Mouse (Mus musculus): ENCODE results near the gene Ccr1. TPM values are rescaled to one million over a fixed set of nuclear protein-coding genes. Genes with fewer than 3 reads are reported as not detected.
A peak's percentile ranks its signal among the peaks of the same experiment; 100 is the strongest.

The Ccr1 gene
- polyA plus RNA-seq, 1 experiment from 2014 or later, result 1.0 TPM

DNA sequence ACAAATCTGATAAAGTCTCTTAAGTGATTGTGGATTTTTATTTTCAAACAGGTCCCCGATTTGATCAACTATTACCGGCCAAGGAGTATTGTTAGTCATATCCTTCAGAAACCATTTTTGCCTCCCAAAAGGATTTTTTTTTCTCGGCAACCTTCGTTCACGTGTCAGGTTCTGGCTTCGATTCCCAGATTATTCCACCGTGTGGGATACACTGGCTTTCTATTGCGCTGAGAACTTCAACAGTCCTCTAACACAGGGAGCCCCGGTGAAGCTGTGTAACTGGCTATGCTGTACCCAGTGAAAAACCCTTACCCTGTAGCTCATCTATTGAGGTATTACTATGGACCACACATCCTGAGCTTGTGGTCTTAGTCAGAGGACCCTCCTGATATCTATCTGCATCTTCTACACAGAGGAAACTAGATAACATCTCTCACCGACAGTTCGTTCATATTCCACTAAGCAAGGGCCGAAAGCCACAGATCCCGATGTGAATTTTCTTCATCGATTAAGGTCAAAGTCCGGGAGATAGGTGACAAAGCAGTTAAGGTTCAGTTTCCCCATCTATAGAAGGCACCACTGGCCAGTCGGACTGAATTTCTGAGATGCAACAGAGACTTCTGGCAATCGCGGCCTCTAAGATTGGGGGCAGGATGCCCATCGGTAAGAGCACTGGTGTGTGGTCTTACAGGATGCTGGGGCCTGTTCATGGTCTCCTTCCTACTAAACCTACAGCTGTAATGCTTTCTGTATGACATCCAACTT, 35.4 kb downstream of the Ccr1 start:
- no peak overlapping the region for H3K9ac ChIP-seq (ENCODE audit: low read length)
- H3K27me3 ChIP-seq (replicated peaks; ENCODE audit: control insufficient read depth, insufficient read depth, low read length), result no peaks in the 10 kb centered on the region
- no peaks in the 10 kb centered on the region for H3K36me3 ChIP-seq (ENCODE audit: control insufficient read depth, insufficient read depth, low read length)
- H3K27ac ChIP-seq (ENCODE audit: low read depth, low read length), result no peak overlapping the region
- no peaks in the 10 kb centered on the region for H3K4me1 ChIP-seq (ENCODE audit: control insufficient read depth, insufficient read depth, low read length)
- ATAC-seq (no peak), DNase-seq (ENCODE audit: low spot score) (no peak)
- H3K4me2 ChIP-seq (ENCODE audit: low read length), result no peak overlapping the region
- no peaks in the 10 kb centered on the region for H3K9me3 ChIP-seq (replicated peaks; ENCODE audit: control insufficient read depth, low read length)
- H3K4me3 ChIP-seq (ENCODE audit: low read depth, low read length), result no peak overlapping the region
- WGBS, result 90% methylated on average over 19 of the region's 19 CpGs

DNA sequence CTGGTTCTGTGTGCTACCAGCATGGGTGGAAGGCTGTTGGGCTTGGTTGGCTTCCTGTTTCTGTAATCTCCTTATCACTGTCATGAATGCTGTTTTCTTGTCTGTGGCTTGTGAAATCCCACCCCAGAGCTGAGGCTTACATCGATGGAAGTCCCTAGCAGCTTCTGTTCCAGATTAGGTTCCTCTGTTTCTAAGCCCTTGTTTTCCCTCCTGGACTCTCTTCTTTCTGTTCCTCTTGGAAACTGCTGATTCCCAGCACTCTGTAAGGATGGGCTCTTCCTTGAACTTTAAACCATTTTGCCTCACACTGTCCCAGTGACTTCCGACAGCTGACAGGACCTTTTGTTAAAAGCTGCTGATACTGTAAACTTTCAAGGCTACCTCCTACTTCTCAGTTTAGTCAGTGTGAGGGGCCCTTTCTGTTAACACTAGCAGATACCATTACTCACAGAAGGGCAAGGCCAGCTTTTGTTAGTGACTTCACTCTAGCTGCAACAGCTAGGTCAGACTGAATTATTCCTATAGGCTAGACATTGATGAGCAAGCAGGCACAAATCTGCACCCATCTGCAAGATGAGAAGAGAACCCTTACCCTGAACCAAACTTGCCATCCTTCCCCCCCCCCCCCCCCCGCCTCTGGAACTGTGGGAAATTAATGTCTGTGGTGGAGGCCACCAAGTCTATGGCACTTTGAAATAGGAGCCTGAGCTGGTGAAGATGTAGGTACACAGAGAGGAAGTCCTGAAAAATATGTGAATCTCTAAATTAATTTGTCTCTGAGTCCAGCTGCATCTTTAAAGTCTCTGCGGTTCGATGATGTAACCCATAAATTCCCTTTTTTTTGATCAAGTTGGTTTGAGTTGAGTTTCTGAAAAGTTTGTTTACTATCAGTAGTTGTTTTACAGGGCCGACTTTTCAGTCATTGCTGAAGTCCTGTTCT, 36.5 kb downstream of the Ccr1 start:
- H3K4me3 ChIP-seq (ENCODE audit: low read depth, low read length), result no peak overlapping the region
- no peaks in the 10 kb centered on the region for H3K27me3 ChIP-seq (replicated peaks; ENCODE audit: control insufficient read depth, insufficient read depth, low read length)
- WGBS, result 76% methylated on average over 6 of the region's 6 CpGs
- H3K4me2 ChIP-seq (ENCODE audit: low read length), result no peak overlapping the region
- DNase-seq (ENCODE audit: low spot score), result no peak
- ATAC-seq, result no peak
- H3K9me3 ChIP-seq (replicated peaks; ENCODE audit: control insufficient read depth, low read length), result no peaks in the 10 kb centered on the region
- no peaks in the 10 kb centered on the region for H3K36me3 ChIP-seq (ENCODE audit: control insufficient read depth, insufficient read depth, low read length)
- no peaks in the 10 kb centered on the region for H3K4me1 ChIP-seq (ENCODE audit: control insufficient read depth, insufficient read depth, low read length)
- H3K9ac ChIP-seq (ENCODE audit: low read length), result no peak overlapping the region
- no peak overlapping the region for H3K27ac ChIP-seq (ENCODE audit: low read depth, low read length)

DNA sequence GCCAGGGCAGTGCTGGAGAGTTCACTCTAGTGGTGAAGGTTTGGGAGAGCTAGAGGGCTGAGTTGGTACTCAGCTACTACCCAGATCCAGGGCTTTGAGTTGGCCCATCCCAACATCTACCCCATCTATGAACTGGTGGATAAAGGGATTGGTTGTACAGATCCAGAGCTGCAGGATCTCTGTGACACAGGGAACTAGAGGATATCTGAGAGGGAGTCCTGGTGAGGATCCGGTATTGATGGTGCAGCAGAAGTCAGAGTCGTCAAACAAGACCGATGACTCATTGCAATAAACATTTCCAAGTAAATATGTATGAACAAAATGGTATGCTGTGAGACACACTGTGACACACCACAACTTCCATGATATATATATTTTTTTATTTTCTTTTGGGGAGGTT, 37.6 kb downstream of the Ccr1 start:
- no peak for DNase-seq (ENCODE audit: low spot score)
- Histone ChIP-seq H3K36me3 (ENCODE audit: control insufficient read depth, insufficient read depth, low read length) (no peaks in the 10 kb centered on the region), H3K4me2 (ENCODE audit: low read length) (no peak overlapping the region), H3K4me3 (ENCODE audit: low read depth, low read length) (no peak overlapping the region), H3K4me1 (ENCODE audit: control insufficient read depth, insufficient read depth, low read length) (no peaks in the 10 kb centered on the region), H3K27me3 (replicated peaks; ENCODE audit: control insufficient read depth, insufficient read depth, low read length) (no peaks in the 10 kb centered on the region), H3K9me3 (replicated peaks; ENCODE audit: control insufficient read depth, low read length) (no peaks in the 10 kb centered on the region), H3K27ac (ENCODE audit: low read depth, low read length) (no peak overlapping the region), H3K9ac (ENCODE audit: low read length) (no peak overlapping the region)
- no peak for ATAC-seq
- WGBS, result 91% methylated on average over 3 of the region's 3 CpGs

DNA sequence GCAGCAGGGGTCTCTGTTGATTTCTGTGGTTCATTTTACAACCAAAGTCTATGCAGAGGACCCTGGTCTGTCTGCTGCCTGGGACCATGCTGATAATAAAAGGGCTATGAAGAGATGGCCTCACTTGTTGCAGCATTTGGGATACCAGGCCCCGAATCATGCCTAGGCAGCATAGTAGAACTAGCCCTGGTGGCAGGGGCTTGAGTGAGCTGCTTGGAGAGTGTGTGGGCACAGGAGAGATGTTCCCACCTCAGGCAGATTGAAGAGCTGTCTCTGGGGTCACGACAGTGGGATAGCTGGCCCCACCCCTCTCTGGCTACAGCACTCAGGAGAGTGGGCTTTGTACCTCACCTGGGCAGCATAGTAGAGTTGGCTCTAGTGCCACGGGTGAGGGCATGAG, 38.0 kb downstream of the Ccr1 start:
- DNase-seq (ENCODE audit: low spot score) (no peak), ATAC-seq (no peak)
- Histone ChIP-seq H3K4me1 (ENCODE audit: control insufficient read depth, insufficient read depth, low read length) (no peaks in the 10 kb centered on the region), H3K9ac (ENCODE audit: low read length) (no peak overlapping the region), H3K36me3 (ENCODE audit: control insufficient read depth, insufficient read depth, low read length) (no peaks in the 10 kb centered on the region), H3K27me3 (replicated peaks; ENCODE audit: control insufficient read depth, insufficient read depth, low read length) (no peaks in the 10 kb centered on the region), H3K27ac (ENCODE audit: low read depth, low read length) (no peak overlapping the region), H3K9me3 (replicated peaks; ENCODE audit: control insufficient read depth, low read length) (no peaks in the 10 kb centered on the region), H3K4me2 (ENCODE audit: low read length) (no peak overlapping the region), H3K4me3 (ENCODE audit: low read depth, low read length) (no peak overlapping the region)
- WGBS, result 86% methylated on average over 3 of the region's 3 CpGs

DNA sequence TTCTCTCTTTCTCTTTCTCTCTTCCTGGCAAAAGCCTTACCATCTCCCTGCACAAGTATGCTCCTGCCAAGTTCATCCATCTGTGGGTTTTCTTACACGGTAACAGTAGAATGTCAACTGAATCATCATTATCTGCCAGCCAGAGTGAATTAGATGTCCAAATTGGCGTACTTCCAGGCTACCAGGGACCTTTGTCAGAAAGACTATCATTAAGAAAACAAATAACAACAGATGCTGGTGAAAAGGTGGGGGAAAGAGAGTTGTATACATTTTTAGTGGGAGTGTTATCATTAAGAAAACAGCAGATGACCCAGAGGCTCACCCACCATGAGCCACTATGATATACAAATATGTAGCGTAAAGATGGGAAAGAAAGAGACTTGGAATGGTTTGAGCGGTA, 38.6 kb downstream of the Ccr1 start:
- no peak overlapping the region for H3K9ac ChIP-seq (ENCODE audit: low read length)
- no peaks in the 10 kb centered on the region for H3K4me1 ChIP-seq (ENCODE audit: control insufficient read depth, insufficient read depth, low read length)
- H3K4me2 ChIP-seq (ENCODE audit: low read length), result no peak overlapping the region
- H3K27ac ChIP-seq (ENCODE audit: low read depth, low read length), result no peak overlapping the region
- DNase-seq (ENCODE audit: low spot score), result peak; percentile 20
- WGBS, result 79% methylated on average over 4 of the region's 4 CpGs
- ATAC-seq, result no peak
- H3K4me3 ChIP-seq (ENCODE audit: low read depth, low read length), result no peak overlapping the region
- H3K27me3 ChIP-seq (replicated peaks; ENCODE audit: control insufficient read depth, insufficient read depth, low read length), result no peaks in the 10 kb centered on the region
- H3K36me3 ChIP-seq (ENCODE audit: control insufficient read depth, insufficient read depth, low read length), result no peaks in the 10 kb centered on the region
- no peaks in the 10 kb centered on the region for H3K9me3 ChIP-seq (replicated peaks; ENCODE audit: control insufficient read depth, low read length)

DNA sequence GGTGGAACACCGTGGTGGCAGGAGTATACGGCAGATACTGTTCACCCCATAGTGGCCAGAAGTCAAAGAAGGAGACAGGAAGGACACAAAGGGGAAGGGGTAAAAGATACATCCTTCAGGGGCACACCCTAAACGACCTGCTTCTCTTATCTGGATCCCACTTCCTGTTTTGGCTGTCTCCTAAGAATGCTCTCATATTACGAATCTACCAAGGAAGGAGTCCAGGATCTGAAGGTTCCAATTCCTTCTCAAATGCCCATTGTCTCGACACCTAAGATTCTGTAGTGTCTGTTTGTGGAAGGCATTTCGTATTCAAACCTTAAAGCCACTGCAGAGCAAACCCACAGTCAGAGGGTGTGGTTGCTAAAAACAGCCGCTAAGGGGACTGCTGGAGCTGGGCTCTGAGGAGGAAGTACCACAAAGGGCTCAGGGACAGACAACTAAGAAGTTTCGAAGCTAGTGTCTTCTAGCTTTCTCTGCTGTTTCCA, 39.7 kb downstream of the Ccr1 start:
- no peak for DNase-seq (ENCODE audit: low spot score)
- no peaks in the 10 kb centered on the region for H3K27me3 ChIP-seq (replicated peaks; ENCODE audit: control insufficient read depth, insufficient read depth, low read length)
- ATAC-seq, result no peak

DNA sequence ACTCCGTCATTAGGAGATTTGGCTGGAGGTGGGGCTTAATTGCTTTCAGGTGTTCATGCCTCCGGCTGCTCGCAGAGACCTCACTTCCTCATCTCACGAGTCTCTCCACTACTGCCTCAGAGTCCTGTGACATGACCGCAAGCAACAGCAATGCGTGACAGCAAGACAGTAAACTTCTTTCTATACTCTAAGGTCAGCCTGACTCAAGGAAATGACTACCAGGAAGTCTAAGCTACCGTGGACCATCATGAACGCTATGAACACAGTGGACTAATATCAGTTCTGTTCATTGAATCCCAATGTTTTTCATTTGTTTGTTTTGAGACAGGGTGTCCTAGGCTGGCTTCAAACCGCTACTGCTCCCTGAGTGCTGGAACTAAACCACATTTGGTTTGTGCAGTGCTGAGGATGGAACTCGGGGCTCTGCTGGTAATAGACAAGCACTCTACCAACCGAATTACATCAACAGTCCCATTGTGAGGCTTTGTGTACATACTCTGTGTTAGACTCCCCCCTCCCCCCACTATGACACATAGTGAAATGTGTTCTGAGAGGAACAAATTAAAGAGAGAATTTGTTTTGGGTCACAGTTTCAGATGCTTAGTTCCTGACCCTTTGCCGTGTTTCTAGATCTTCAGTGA, 40.3 kb downstream of the Ccr1 start:
- no peak overlapping the region for H3K4me3 ChIP-seq (ENCODE audit: low read depth, low read length)
- no peaks in the 10 kb centered on the region for H3K4me1 ChIP-seq (ENCODE audit: control insufficient read depth, insufficient read depth, low read length)
- WGBS, result 85% methylated on average over 12 of the region's 12 CpGs
- ATAC-seq, result no peak
- no peaks in the 10 kb centered on the region for H3K9me3 ChIP-seq (replicated peaks; ENCODE audit: control insufficient read depth, low read length)
- no peaks in the 10 kb centered on the region for H3K36me3 ChIP-seq (ENCODE audit: control insufficient read depth, insufficient read depth, low read length)
- no peaks in the 10 kb centered on the region for H3K27me3 ChIP-seq (replicated peaks; ENCODE audit: control insufficient read depth, insufficient read depth, low read length)
- no peak for DNase-seq (ENCODE audit: low spot score)
- H3K4me2 ChIP-seq (ENCODE audit: low read length), result no peak overlapping the region
- no peak overlapping the region for H3K27ac ChIP-seq (ENCODE audit: low read depth, low read length)
- no peak overlapping the region for H3K9ac ChIP-seq (ENCODE audit: low read length)

More for the DNA sequence above, 39.7 kb downstream of the Ccr1 start:
- 57% methylated on average over 8 of the region's 8 CpGs for WGBS
- no peaks in the 10 kb centered on the region for H3K9me3 ChIP-seq (replicated peaks; ENCODE audit: control insufficient read depth, low read length)
- no peaks in the 10 kb centered on the region for H3K4me1 ChIP-seq (ENCODE audit: control insufficient read depth, insufficient read depth, low read length)
- no peak overlapping the region for H3K4me2 ChIP-seq (ENCODE audit: low read length)
- H3K36me3 ChIP-seq (ENCODE audit: control insufficient read depth, insufficient read depth, low read length), result no peaks in the 10 kb centered on the region
- no peak overlapping the region for H3K27ac ChIP-seq (ENCODE audit: low read depth, low read length)
- H3K4me3 ChIP-seq (ENCODE audit: low read depth, low read length), result no peak overlapping the region
- H3K9ac ChIP-seq (ENCODE audit: low read length), result no peak overlapping the region

DNA sequence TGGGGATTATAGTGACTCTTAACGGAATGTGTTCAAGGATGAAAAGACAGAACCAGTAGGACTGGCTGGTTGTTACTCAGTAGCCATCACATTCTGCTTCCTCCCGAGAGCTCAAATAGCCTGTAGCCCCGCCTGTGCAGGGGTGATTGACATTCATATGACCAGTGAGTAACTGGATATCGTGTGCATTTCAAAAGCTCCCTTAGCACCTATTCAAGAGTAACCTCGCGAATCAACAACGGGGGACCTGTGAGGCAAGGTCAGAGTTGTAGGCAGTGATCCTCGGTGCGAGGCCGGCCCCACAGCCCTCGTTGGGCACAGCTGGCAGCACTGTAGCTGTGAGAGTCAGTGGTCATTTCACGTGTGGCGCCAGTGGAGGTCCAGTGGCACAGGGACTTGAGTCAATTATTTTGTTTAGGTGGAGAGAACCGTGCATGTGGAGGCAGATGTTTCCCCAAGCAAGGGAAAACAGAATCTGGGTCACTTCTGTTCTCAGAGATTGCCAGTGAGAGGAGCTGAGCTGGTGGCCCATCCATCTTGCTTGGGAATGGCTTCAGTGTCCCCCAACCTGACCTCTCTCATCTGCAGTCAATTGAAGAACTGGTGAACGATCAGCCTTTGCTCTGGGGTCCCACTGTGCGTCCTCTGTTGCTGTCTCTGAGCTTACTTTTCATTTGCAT, 41.1 kb downstream of the Ccr1 start:
- no peak overlapping the region for H3K4me2 ChIP-seq (ENCODE audit: low read length)
- WGBS, result 65% methylated on average over 16 of the region's 16 CpGs

More for the DNA sequence above, 41.1 kb downstream of the Ccr1 start:
- Histone ChIP-seq H3K27ac (ENCODE audit: low read depth, low read length) (no peak overlapping the region), H3K9me3 (replicated peaks; ENCODE audit: control insufficient read depth, low read length) (no peaks in the 10 kb centered on the region), H3K9ac (ENCODE audit: low read length) (no peak overlapping the region), H3K4me1 (ENCODE audit: control insufficient read depth, insufficient read depth, low read length) (no peaks in the 10 kb centered on the region), H3K36me3 (ENCODE audit: control insufficient read depth, insufficient read depth, low read length) (no peaks in the 10 kb centered on the region), H3K4me3 (ENCODE audit: low read depth, low read length) (no peak overlapping the region), H3K27me3 (replicated peaks; ENCODE audit: control insufficient read depth, insufficient read depth, low read length) (no peaks in the 10 kb centered on the region)
- DNase-seq (ENCODE audit: low spot score) (no peak), ATAC-seq (no peak)
